22 mouse cellular contexts compared by ENCODE assay signal in genomic region chr17:74842603-74843002, GRCm38 (mm10).
"Had no signal": no experiment of that assay in that cellular context is flagged by ENCODE, and none has a peak within 500 bp of the region (broad histone marks: within the 10 kb centered on the region; RNA-seq: fewer than 3 reads in every experiment).

No protein-coding gene starts in this region.

- H3K4me2 ChIP-seq: limb, embryonic 13.5 days; liver, embryonic 12.5 days; liver, embryonic 15.5 days; lung, embryonic 15.5 days; midbrain, embryonic 12.5 days; midbrain, embryonic 15.5 days; neural tube, embryonic 12.5 days; neural tube, embryonic 15.5 days had no signal

- H3K4me3 ChIP-seq: layer of hippocampus, adult 2 months; limb, embryonic 10.5 days; limb, embryonic 13.5 days; liver, embryonic 12.5 days; liver, embryonic 15.5 days; lung, embryonic 15.5 days; midbrain, embryonic 12.5 days; midbrain, embryonic 15.5 days; neural tube, embryonic 12.5 days; neural tube, embryonic 15.5 days had no signal

- H3K27me3 ChIP-seq: limb, embryonic 13.5 days; liver, embryonic 12.5 days; liver, embryonic 15.5 days; lung, embryonic 15.5 days; midbrain, embryonic 12.5 days; midbrain, embryonic 15.5 days; neural tube, embryonic 12.5 days; neural tube, embryonic 15.5 days had no signal

- ATAC-seq: midbrain, embryonic 15.5 days had no signal

- H3K9me3 ChIP-seq: limb, embryonic 10.5 days; limb, embryonic 13.5 days; liver, embryonic 12.5 days; liver, embryonic 15.5 days; lung, embryonic 15.5 days; midbrain, embryonic 12.5 days; midbrain, embryonic 15.5 days; neural tube, embryonic 12.5 days; neural tube, embryonic 15.5 days had no signal

- DNase-seq: kidney, postnatal 25 days; layer of hippocampus, adult 9-11 months; liver; lung, adult 18-20 months; lung, postnatal 14 days; right cerebral cortex, adult 18-20 months; right cerebral cortex, postnatal 14 days; right cerebral cortex, postnatal 4 days; thymus, postnatal 25 days had no signal

- H3K36me3 ChIP-seq: limb, embryonic 13.5 days; liver, embryonic 15.5 days; midbrain, embryonic 12.5 days; midbrain, embryonic 15.5 days; neural tube, embryonic 12.5 days; neural tube, embryonic 15.5 days had no signal

- H3K4me1 ChIP-seq: midbrain, embryonic 15.5 days; neural tube, embryonic 15.5 days had no signal

- H3K9ac ChIP-seq: limb, embryonic 13.5 days; liver, embryonic 12.5 days; liver, embryonic 15.5 days; lung, embryonic 15.5 days; midbrain, embryonic 12.5 days; midbrain, embryonic 15.5 days; neural tube, embryonic 12.5 days; neural tube, embryonic 15.5 days had no signal

- H3K27ac ChIP-seq: kidney, postnatal 0 days; layer of hippocampus, adult 2 months; limb, embryonic 10.5 days; limb, embryonic 13.5 days; liver, embryonic 12.5 days; lung, embryonic 15.5 days; macrophage; midbrain, embryonic 12.5 days; midbrain, embryonic 15.5 days; neural tube, embryonic 12.5 days; neural tube, embryonic 15.5 days; stomach, postnatal 0 days had no signal
